Mouse (Mus musculus) intestine, embryonic 14.5 days (tissue): ENCODE data around the gene Cnga3. TPM values are rescaled to one million over a fixed set of nuclear protein-coding genes. Genes with fewer than 3 reads are reported as not detected.

Source experiments
- ATAC-seq: fragments of 200-750 bp; cut with Nextera tagmentation; replicated peaks from 2 replicates; pipeline ENCODE4 v1.8.0; 2017; ENCODE audit warnings: low read depth, moderate number of reproducible peaks, moderate TSS enrichment, moderate library complexity; ENCODE audit not compliant: low FRiP score, low TSS enrichment
- DNase-seq: peaks from one replicate; pipeline ENCODE4 v3.0.0-alpha.2; 2018; ENCODE audit warnings: low spot score
- H3K27ac ChIP-seq: fragments of 300-500 bp; sonication (generic); 2 replicates; pipeline ENCODE4 v1.5.1; 2014; ENCODE audit warnings: low read depth, mild to moderate bottlenecking, control low read depth
- H3K27me3 ChIP-seq: fragments of 300-500 bp; sonication (generic); replicated peaks from 2 replicates; pipeline ENCODE4 v1.6.1; 2014; ENCODE audit warnings: low read length, control low read depth; ENCODE audit not compliant: control insufficient read depth, insufficient read depth
- H3K36me3 ChIP-seq: fragments of 300-500 bp; sonication (generic); 2 replicates; pipeline ENCODE4 v1.6.1; 2014; ENCODE audit warnings: low read length, control low read depth; ENCODE audit not compliant: control insufficient read depth, insufficient read depth
- H3K4me1 ChIP-seq: fragments of 300-500 bp; sonication (generic); replicated peaks from 2 replicates; pipeline ENCODE4 v1.6.1; 2014; ENCODE audit warnings: low read length, control low read depth, mixed read lengths; ENCODE audit not compliant: control insufficient read depth, insufficient read depth
- H3K4me2 ChIP-seq: fragments of 300-500 bp; sonication (generic); 2 replicates; pipeline ENCODE4 v1.6.1; 2014; ENCODE audit warnings: low read length
- H3K4me3 ChIP-seq: fragments of 300-500 bp; sonication (generic); 2 replicates; pipeline ENCODE4 v1.5.1; 2014; ENCODE audit warnings: low read depth, low read length, control low read depth, mixed read lengths
- H3K9ac ChIP-seq: fragments of 300-500 bp; sonication (generic); 2 replicates; pipeline ENCODE4 v1.6.1; 2014; ENCODE audit warnings: mild to moderate bottlenecking, low read length
- H3K9me3 ChIP-seq: fragments of 300-500 bp; sonication (generic); 2 replicates; pipeline ENCODE4 v1.6.1; 2016; ENCODE audit warnings: low read length, control low read depth; ENCODE audit not compliant: control insufficient read depth
- WGBS: fragments of 180-500 bp; shearing (Covaris S2); extraction: QIAGEN DNeasy Blood & Tissue Kit; methylation state at CpG from one replicate; pipeline ENCODE4 v1.1.7; 2014; 5-methylcytosine and 5-hydroxymethylcytosine counted together
- polyA plus RNA-seq: library from polyadenylated mRNA; unstranded; fragments of >200 nt; fragmentation: Nextera tagmentation; extraction: Ambion mirVana; gene quantifications from 2 replicates; pipeline ENCODE4 v1.2.1, GENCODE M21; 2014

Cnga3 gene
- polyA plus RNA-seq, 1 experiment from 2014 or later, result 0.26 TPM

DNA sequence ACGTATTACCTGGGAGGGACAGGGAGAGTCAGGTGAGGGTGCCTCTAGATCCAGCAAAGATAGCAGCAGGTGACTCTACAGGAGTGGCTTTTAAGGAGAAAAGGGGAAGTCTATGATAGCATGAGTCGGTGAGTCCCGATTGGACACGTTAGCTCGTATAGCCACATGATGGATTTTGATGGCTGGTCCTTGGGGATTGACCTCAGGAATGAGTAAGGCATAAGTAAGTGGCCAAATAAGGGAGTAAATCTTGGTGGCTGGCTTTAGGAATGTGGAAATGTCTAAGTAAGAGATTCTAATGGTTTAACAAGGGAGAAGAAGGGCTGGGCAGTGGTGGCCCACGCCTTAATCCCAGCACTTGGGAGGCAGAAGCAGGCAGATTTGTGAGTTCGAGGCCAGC, 74.7 kb downstream of the Cnga3 start:
- no peak for DNase-seq
- H3K27ac ChIP-seq, result no peak overlapping the region
- H3K4me1 ChIP-seq, result no peaks in the 10 kb centered on the region
- H3K27me3 ChIP-seq, result no peaks in the 10 kb centered on the region
- 83% methylated on average over 7 of the region's 7 CpGs for WGBS
- H3K36me3 ChIP-seq, result no peaks in the 10 kb centered on the region
- H3K4me3 ChIP-seq, result no peak overlapping the region
- H3K9ac ChIP-seq, result no peak overlapping the region
- H3K9me3 ChIP-seq, result no peaks in the 10 kb centered on the region
- no peak for ATAC-seq
- H3K4me2 ChIP-seq, result no peak overlapping the region

DNA sequence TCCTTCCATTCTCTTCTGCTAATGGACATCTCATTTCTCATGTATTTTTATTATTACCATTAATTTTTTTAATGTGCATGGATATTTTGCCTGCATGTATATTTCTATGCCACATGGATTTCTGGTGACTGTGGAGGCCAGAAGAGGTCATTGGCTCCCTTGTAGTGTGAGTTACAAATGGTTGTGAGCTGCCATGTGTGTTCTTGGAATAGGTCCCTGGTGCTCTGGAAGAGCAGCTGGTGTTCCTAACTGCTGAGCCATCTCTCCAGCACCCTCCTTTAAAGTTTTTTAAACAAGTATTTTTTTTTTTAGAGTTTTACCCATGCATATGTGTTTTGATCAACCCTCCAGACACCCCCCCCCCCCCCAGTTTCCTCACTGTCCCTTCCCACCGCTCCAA, 82.2 kb downstream of the Cnga3 start:
- Histone ChIP-seq H3K9ac (no peak overlapping the region), H3K27me3 (no peaks in the 10 kb centered on the region), H3K4me3 (no peak overlapping the region), H3K36me3 (no peaks in the 10 kb centered on the region), H3K4me1 (peaks cover 7% of the 10 kb centered on the region; the same call in 1 of the 2 replicates), H3K4me2 (no peak overlapping the region), H3K27ac (no peak overlapping the region), H3K9me3 (no peaks in the 10 kb centered on the region)
- WGBS, result 38% methylated on average over 1 of the region's 1 CpGs
- ATAC-seq (no peak), DNase-seq (no peak)

DNA sequence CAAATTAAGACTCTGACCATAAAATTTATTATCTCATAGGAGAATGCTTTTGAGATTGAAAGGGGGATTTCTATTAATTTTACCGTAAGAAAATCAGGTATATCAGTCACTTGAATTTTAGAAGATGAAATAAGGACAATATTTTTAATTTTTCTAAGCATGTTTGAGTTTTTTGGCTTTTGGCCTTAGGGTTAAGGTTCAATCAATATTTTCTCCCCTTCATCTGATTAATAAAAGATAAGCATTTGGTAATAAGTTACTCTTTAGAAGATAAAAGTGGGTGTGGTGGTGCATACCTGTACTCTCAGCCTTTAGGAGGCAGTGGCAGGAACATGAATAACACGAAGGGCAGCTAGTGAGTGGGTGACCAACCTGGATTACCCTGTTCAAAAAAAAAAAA, 84.7 kb downstream of the Cnga3 start:
- Histone ChIP-seq H3K4me1 (peaks cover 7% of the 10 kb centered on the region; the same call in 1 of the 2 replicates), H3K36me3 (no peaks in the 10 kb centered on the region), H3K9ac (no peak overlapping the region), H3K27ac (no peak overlapping the region), H3K9me3 (no peaks in the 10 kb centered on the region), H3K4me2 (no peak overlapping the region), H3K4me3 (no peak overlapping the region), H3K27me3 (no peaks in the 10 kb centered on the region)
- DNase-seq, result no peak
- WGBS, result 85% methylated on average over 2 of the region's 2 CpGs
- ATAC-seq, result no peak

DNA sequence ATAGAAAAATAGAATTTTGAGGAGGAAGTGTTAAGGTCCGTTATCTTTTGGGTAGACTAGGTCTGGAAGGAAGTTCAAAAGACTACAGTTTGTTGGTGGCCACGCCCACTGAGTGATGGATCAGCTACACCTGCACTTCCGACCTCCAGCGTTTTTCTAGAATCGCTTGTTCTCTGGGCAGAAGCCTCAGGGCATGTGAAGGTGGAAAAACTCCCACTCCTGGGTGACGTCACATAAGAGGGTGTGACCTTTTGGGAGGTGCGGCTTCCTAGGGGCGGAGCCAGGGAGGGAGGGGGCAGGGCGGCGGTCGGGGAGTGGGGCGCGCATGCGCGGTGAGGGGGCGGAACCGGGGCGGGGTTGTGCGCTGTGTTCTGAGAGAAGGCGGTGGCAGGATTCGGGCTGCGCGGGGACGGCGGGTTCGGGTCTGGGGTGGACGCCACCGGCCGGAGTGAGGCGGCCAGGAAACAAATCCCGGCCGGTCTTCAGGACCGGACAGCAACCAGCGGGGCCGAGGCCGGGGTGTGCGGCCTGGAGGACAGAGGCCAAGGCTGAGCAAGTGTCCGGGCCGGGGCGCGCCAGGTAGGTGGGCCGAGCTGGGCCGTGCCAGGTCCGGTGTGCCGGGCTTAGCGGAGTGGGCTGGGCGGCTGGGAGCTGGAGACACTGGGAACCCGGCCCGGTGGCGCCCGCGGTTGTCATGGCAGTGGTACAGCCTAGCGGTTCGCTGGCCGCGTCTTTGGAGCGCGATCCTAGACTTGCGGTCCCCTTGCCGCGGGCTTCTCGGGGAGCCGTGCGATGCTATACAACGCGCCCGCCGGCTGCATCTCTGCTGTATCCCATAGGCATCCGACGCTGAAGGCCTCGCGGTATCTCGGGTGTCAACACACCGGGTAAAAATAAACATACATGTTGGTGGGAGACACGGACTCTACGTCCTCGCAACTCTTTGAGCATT, 85.6 kb downstream of the Cnga3 start, which contains the start of gene Inpp4a:
TSS of gene Inpp4a (plus strand) at position 326 of the 952 bp plus-strand sequence.
- peak within 1 kb of the TSS; percentile 83 for H3K9ac ChIP-seq
- peak within 1 kb of the TSS; percentile 65 for H3K4me2 ChIP-seq
- no peaks in the 10 kb centered on the region for H3K27me3 ChIP-seq
- no peaks in the 10 kb centered on the region for H3K36me3 ChIP-seq
- WGBS, result 1% methylated on average over 77 of the region's 77 CpGs
- peak within 1 kb of the TSS; percentile 48; the same call in 1 of the 2 replicates for H3K27ac ChIP-seq
- ATAC-seq (peak; percentile 92), DNase-seq (peak; percentile 99)
- peak within 1 kb of the TSS; percentile 79 for H3K4me3 ChIP-seq
- no peaks in the 10 kb centered on the region for H3K9me3 ChIP-seq
- H3K4me1 ChIP-seq, result peaks cover 7% of the 10 kb centered on the region; the same call in 1 of the 2 replicates

DNA sequence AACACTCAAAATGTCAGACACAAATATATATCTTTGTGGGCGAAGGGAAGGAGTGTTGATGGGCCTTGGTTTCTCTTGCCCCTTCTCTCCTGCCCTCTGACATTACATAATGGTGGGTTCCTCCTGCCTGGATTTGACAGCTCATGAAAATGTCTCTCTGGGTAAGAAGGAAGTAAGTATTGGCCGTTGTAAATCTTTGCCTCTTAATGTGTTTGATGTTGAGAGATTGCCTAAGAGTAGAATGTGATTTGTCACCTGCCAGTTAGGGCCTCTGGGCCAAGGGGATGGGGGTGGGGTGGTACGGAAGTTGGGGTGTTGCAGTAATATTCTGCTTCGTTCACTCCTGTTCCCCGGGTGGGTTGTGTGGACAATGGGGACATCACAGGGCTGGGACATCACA, 86.4 kb downstream of the Cnga3 start:
- 27% methylated on average over 5 of the region's 5 CpGs for WGBS
- peaks cover 12% of the 10 kb centered on the region; the same call in 1 of the 2 replicates for H3K4me1 ChIP-seq
- H3K9ac ChIP-seq, result peak overlapping the region; percentile 83
- H3K27ac ChIP-seq, result no peak overlapping the region
- ATAC-seq (no peak), DNase-seq (no peak)
- H3K36me3 ChIP-seq, result no peaks in the 10 kb centered on the region
- no peaks in the 10 kb centered on the region for H3K9me3 ChIP-seq
- peak overlapping the region; percentile 65 for H3K4me2 ChIP-seq
- H3K4me3 ChIP-seq, result peak overlapping the region; percentile 79
- H3K27me3 ChIP-seq, result no peaks in the 10 kb centered on the region

DNA sequence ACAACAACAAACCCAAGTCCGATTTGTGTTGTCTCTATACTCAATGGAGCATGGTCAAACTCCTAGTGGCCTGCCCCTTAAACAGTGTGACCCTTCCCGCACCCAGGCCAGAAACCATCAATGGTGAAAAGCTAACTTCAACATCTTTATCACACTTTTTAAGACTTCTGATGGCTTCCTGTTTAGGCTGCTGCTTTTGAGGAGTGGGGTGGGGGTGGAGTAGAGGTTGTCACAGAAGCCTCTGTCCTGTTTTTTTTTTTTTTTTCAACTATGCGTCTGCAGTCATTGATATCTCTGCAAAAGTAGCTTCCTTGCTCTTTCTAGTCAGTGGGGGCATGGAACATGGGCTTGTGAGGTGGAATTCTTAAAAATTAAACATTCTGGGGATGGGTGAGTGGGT, 88.6 kb downstream of the Cnga3 start:
- Histone ChIP-seq H3K27ac (no peak overlapping the region), H3K4me2 (no peak overlapping the region), H3K9ac (no peak overlapping the region), H3K27me3 (no peaks in the 10 kb centered on the region), H3K4me1 (peaks cover 12% of the 10 kb centered on the region; the same call in 1 of the 2 replicates), H3K9me3 (no peaks in the 10 kb centered on the region), H3K36me3 (no peaks in the 10 kb centered on the region), H3K4me3 (no peak overlapping the region)
- WGBS, result 65% methylated on average over 3 of the region's 3 CpGs
- no peak for DNase-seq
- no peak for ATAC-seq

DNA sequence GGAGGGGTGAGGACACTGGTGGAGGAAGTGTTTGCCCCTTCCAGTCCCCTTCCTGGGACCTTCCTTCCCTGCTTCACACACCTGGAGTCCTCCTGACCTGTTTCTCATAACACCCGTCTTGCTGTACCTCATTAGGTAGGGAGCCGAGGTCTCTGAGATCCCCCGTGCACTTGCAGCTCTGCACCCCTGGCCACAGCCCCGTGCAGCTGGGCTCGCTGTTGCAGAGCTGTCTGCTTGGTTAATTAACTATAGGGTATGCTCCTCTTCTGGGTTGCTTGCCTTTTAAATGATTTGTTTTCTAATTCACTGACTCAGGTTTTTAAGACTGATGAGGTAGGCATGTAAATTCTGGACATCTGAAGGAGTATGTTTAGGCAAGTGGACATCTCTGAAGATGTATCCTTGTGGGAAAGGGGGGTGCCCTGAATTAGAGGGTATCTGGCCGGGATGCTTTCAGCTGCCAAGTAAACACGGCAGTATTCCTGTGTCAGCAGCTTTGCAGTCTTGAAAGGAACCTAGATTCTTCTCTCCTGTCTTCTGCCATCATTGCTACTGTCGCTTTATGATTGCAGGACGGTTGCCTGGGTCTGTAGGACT, 91.6 kb downstream of the Cnga3 start:
- Histone ChIP-seq H3K9ac (no peak overlapping the region), H3K27ac (no peak overlapping the region), H3K4me1 (peaks cover 7% of the 10 kb centered on the region; the same call in 1 of the 2 replicates), H3K4me3 (no peak overlapping the region), H3K4me2 (no peak overlapping the region), H3K27me3 (no peaks in the 10 kb centered on the region), H3K36me3 (no peaks in the 10 kb centered on the region), H3K9me3 (peaks cover 6% of the 10 kb centered on the region; the same call in 1 of the 2 replicates)
- DNase-seq (no peak), ATAC-seq (no peak)
- 53% methylated on average over 9 of the region's 9 CpGs for WGBS

DNA sequence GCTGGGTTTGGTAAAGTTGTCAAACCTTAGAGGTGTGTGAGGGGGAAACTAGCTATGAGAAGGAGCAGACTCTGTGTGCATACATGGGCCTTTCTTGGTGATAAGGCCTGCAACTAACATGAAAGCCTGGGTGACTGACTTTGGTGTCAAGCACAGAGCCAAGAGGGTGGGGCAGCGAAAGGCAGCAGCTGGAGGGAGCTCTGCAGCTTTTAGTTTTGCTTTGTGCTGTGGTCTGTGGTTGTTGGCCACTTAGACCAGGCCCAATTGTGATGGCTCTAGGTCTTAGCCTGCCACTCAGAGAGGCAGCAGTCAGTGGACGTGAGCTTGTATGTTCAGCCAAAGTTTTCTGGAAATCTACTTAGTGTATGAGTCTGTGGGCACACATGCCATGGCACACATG, 93.4 kb downstream of the Cnga3 start:
- 95% methylated on average over 2 of the region's 2 CpGs for WGBS
- Histone ChIP-seq H3K27me3 (no peaks in the 10 kb centered on the region), H3K4me3 (no peak overlapping the region), H3K9me3 (peaks cover 7% of the 10 kb centered on the region; the same call in 1 of the 2 replicates), H3K4me2 (no peak overlapping the region), H3K27ac (no peak overlapping the region), H3K4me1 (0 out of 2 replicates have a peak, but pooled peaks cover 4% of the 10 kb centered on the region), H3K36me3 (no peaks in the 10 kb centered on the region), H3K9ac (no peak overlapping the region)
- ATAC-seq (no peak), DNase-seq (no peak)
